Mouse (Mus musculus) liver, embryonic 14.5 days (tissue): ENCODE data around the gene Mtmr12.

Experiments
- CTCF ChIP-seq: IDR thresholded peaks from 2 replicates; pipeline ENCODE4 v1.5.1; 2016; ENCODE audit warnings: antibody characterized with exemption, low read depth, control low read depth
- EP300 ChIP-seq: IDR thresholded peaks from 2 replicates; pipeline ENCODE4 v1.6.1; 2016; ENCODE audit warnings: antibody characterized with exemption, low read depth

DNA sequence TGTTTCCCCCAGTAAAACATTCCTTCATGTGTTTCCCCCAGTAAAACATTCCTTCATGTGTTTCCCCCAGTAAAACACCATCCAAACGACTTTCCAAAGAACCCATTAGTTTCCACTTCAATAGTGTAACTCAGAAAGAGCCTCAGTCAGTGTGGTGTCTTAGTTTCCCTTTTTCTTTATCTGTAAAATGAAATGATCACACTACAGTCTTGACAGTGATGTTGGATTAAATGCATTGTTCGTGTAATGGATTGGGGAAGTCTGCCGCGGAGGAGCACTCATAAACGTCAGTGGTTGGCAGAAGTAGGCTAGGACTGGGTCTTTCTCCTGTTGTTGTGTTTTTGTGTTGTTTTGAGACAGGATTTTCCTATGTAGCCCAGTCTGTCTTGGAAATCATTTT lies 45.5 kb downstream of the Mtmr12 start:
- no peak for TF ChIP-seq EP300
- no peak for TF ChIP-seq CTCF
